Mouse (Mus musculus): ENCODE measurements at regions not wholly inside any gene's neighbourhood (a gene's known extent, or its start where the extent isn't known, plus 50 kb on each side); places are given as distances from the start of the nearest gene placed in this dataset.

GRCm38 (mm10) chr2:61137378-61137777 lies 174.4 kb upstream of the Rbms1 start:
- Histone ChIP-seq H3K36me3 (ENCODE audit: control insufficient read depth, insufficient read depth, low read length, poor library complexity, severe bottlenecking) (no peaks in the 10 kb centered on the region), H3K4me3 (ENCODE audit: low read depth, low read length) (no peak overlapping the region), H3K9ac (ENCODE audit: low read depth, poor library complexity, severe bottlenecking) (no peak overlapping the region), H3K27ac (ENCODE audit: insufficient read depth, low read length) (no peak overlapping the region), H3K4me1 (ENCODE audit: control insufficient read depth, insufficient read depth, low read length) (no peaks in the 10 kb centered on the region), H3K9me3 (replicated peaks; ENCODE audit: control insufficient read depth, insufficient read depth, low read length, poor library complexity, severe bottlenecking) (no peaks in the 10 kb centered on the region), H3K27me3 (ENCODE audit: control insufficient read depth, insufficient read depth, low read length, poor library complexity, severe bottlenecking) (no peaks in the 10 kb centered on the region)
- no peak for TF ChIP-seq EP300 (IDR thresholded peaks at IDR 0.05; ENCODE audit: insufficient read depth, low read depth, low read length)
- no peak for TF ChIP-seq POLR2A (IDR thresholded peaks at IDR 0.05; ENCODE audit: insufficient read depth, low read length)
- TF ChIP-seq CTCF (IDR thresholded peaks at IDR 0.05; ENCODE audit: low read depth, low read length) = no peak

DNA sequence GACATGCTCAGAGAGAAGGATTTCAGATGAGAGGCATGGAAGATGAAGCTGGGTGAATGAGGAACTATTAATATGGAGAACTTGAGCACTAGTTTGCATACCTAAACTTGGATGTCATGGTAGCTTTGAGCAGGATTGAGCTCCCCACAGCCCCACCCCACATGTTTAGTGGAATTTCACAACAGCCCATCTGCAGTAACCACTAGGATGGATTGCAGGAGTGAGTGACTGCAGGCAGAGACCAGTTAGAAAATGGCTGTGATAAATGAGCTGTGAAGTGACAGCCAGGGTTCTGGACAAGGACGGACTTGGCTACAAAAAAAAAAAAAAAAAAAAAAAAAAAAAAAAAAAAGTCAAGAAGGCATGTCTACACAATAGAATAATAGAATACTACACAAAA lies 173.9 kb upstream of the Rbms1 start:
- H3K27me3 ChIP-seq (ENCODE audit: control insufficient read depth, insufficient read depth, low read length, poor library complexity, severe bottlenecking) = no peaks in the 10 kb centered on the region
- no peaks in the 10 kb centered on the region for H3K9me3 ChIP-seq (replicated peaks; ENCODE audit: control insufficient read depth, insufficient read depth, low read length, poor library complexity, severe bottlenecking)
- no peak overlapping the region for H3K4me3 ChIP-seq (ENCODE audit: low read depth, low read length)
- no peaks in the 10 kb centered on the region for H3K4me1 ChIP-seq (ENCODE audit: control insufficient read depth, insufficient read depth, low read length)
- no peak overlapping the region for H3K27ac ChIP-seq (ENCODE audit: insufficient read depth, low read length)
- H3K9ac ChIP-seq (ENCODE audit: low read depth, poor library complexity, severe bottlenecking) = no peak overlapping the region
- H3K36me3 ChIP-seq (ENCODE audit: control insufficient read depth, insufficient read depth, low read length, poor library complexity, severe bottlenecking) = no peaks in the 10 kb centered on the region
- TF ChIP-seq EP300 (IDR thresholded peaks at IDR 0.05; ENCODE audit: insufficient read depth, low read depth, low read length) (no peak), POLR2A (IDR thresholded peaks at IDR 0.05; ENCODE audit: insufficient read depth, low read length) (no peak), CTCF (IDR thresholded peaks at IDR 0.05; ENCODE audit: low read depth, low read length) (no peak)

GRCm38 (mm10) chr2:61123046-61123806 lies 160.2 kb upstream of the Rbms1 start:
- H3K27me3 ChIP-seq (ENCODE audit: control insufficient read depth, insufficient read depth, low read length, poor library complexity, severe bottlenecking) = no peaks in the 10 kb centered on the region
- H3K9ac ChIP-seq (ENCODE audit: low read depth, poor library complexity, severe bottlenecking) = no peak overlapping the region
- TF ChIP-seq CTCF (IDR thresholded peaks at IDR 0.05; ENCODE audit: low read depth, low read length) (no peak), POLR2A (IDR thresholded peaks at IDR 0.05; ENCODE audit: insufficient read depth, low read length) (no peak), EP300 (IDR thresholded peaks at IDR 0.05; ENCODE audit: insufficient read depth, low read depth, low read length) (no peak)
- no peaks in the 10 kb centered on the region for H3K36me3 ChIP-seq (ENCODE audit: control insufficient read depth, insufficient read depth, low read length, poor library complexity, severe bottlenecking)
- H3K27ac ChIP-seq (ENCODE audit: insufficient read depth, low read length) = no peak overlapping the region
- H3K4me3 ChIP-seq (ENCODE audit: low read depth, low read length) = no peak overlapping the region
- H3K9me3 ChIP-seq (replicated peaks; ENCODE audit: control insufficient read depth, insufficient read depth, low read length, poor library complexity, severe bottlenecking) = no peaks in the 10 kb centered on the region
- H3K4me1 ChIP-seq (ENCODE audit: control insufficient read depth, insufficient read depth, low read length) = no peaks in the 10 kb centered on the region

DNA sequence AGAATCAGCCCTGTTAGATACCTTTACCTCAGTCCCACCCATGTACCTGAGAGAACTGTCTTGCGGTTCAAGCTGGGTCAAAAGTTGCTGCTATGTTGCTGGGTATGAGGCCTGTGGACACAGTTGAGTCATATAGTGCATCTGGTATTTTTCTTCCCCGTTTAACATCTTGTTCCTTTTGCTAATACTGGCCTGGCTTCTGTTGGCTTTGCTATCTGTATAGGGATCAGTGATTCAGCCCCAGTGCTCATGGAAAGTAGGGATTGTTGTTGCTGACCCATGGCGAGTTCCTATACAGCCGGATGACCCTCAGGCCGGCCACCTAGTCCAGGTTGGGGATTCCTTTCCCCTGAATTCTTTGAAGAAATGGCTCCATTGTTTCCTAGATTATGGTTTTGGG lies 158.3 kb upstream of the Rbms1 start:
- Histone ChIP-seq H3K9ac (ENCODE audit: low read depth, poor library complexity, severe bottlenecking) (no peak overlapping the region), H3K4me3 (ENCODE audit: low read depth, low read length) (no peak overlapping the region), H3K9me3 (replicated peaks; ENCODE audit: control insufficient read depth, insufficient read depth, low read length, poor library complexity, severe bottlenecking) (no peaks in the 10 kb centered on the region), H3K27ac (ENCODE audit: insufficient read depth, low read length) (no peak overlapping the region), H3K4me1 (ENCODE audit: control insufficient read depth, insufficient read depth, low read length) (no peaks in the 10 kb centered on the region), H3K36me3 (ENCODE audit: control insufficient read depth, insufficient read depth, low read length, poor library complexity, severe bottlenecking) (no peaks in the 10 kb centered on the region), H3K27me3 (ENCODE audit: control insufficient read depth, insufficient read depth, low read length, poor library complexity, severe bottlenecking) (no peaks in the 10 kb centered on the region)
- TF ChIP-seq EP300 (IDR thresholded peaks at IDR 0.05; ENCODE audit: insufficient read depth, low read depth, low read length) (no peak), POLR2A (IDR thresholded peaks at IDR 0.05; ENCODE audit: insufficient read depth, low read length) (no peak), CTCF (IDR thresholded peaks at IDR 0.05; ENCODE audit: low read depth, low read length) (no peak)

GRCm38 (mm10) chr2:61114620-61115019 lies 151.6 kb upstream of the Rbms1 start:
- no peak overlapping the region for H3K4me3 ChIP-seq (ENCODE audit: low read depth, low read length)
- no peak overlapping the region for H3K27ac ChIP-seq (ENCODE audit: insufficient read depth, low read length)
- no peaks in the 10 kb centered on the region for H3K4me1 ChIP-seq (ENCODE audit: control insufficient read depth, insufficient read depth, low read length)
- no peaks in the 10 kb centered on the region for H3K9me3 ChIP-seq (replicated peaks; ENCODE audit: control insufficient read depth, insufficient read depth, low read length, poor library complexity, severe bottlenecking)
- H3K27me3 ChIP-seq (ENCODE audit: control insufficient read depth, insufficient read depth, low read length, poor library complexity, severe bottlenecking) = no peaks in the 10 kb centered on the region
- TF ChIP-seq POLR2A (IDR thresholded peaks at IDR 0.05; ENCODE audit: insufficient read depth, low read length) (no peak), CTCF (IDR thresholded peaks at IDR 0.05; ENCODE audit: low read depth, low read length) (no peak), EP300 (IDR thresholded peaks at IDR 0.05; ENCODE audit: insufficient read depth, low read depth, low read length) (no peak)
- no peaks in the 10 kb centered on the region for H3K36me3 ChIP-seq (ENCODE audit: control insufficient read depth, insufficient read depth, low read length, poor library complexity, severe bottlenecking)
- no peak overlapping the region for H3K9ac ChIP-seq (ENCODE audit: low read depth, poor library complexity, severe bottlenecking)

- H3K9me3 ChIP-seq (replicated peaks; ENCODE audit: control insufficient read depth, insufficient read depth, low read length, poor library complexity, severe bottlenecking) = no peaks in the 10 kb centered on the region
- no peaks in the 10 kb centered on the region for H3K27me3 ChIP-seq (ENCODE audit: control insufficient read depth, insufficient read depth, low read length, poor library complexity, severe bottlenecking)
- TF ChIP-seq POLR2A (IDR thresholded peaks at IDR 0.05; ENCODE audit: insufficient read depth, low read length) (no peak), EP300 (IDR thresholded peaks at IDR 0.05; ENCODE audit: insufficient read depth, low read depth, low read length) (no peak), CTCF (IDR thresholded peaks at IDR 0.05; ENCODE audit: low read depth, low read length) (no peak)
- H3K9ac ChIP-seq (ENCODE audit: low read depth, poor library complexity, severe bottlenecking) = no peak overlapping the region
- no peaks in the 10 kb centered on the region for H3K36me3 ChIP-seq (ENCODE audit: control insufficient read depth, insufficient read depth, low read length, poor library complexity, severe bottlenecking)
- H3K4me3 ChIP-seq (ENCODE audit: low read depth, low read length) = no peak overlapping the region
- no peaks in the 10 kb centered on the region for H3K4me1 ChIP-seq (ENCODE audit: control insufficient read depth, insufficient read depth, low read length)
- H3K27ac ChIP-seq (ENCODE audit: insufficient read depth, low read length) = no peak overlapping the region
These were observed 150.9 kb upstream of the Rbms1 start for GRCm38 (mm10) chr2:61113916-61114315.

All from ES-Bruce4 (cell line).